Mouse (Mus musculus) erythroblast, embryonic 14.5 days (primary cell): ENCODE measurements around the gene Lrrc31.

ENCODE experiments used
- GATA1 ChIP-seq: IDR thresholded peaks from 2 replicates; pipeline ENCODE4 v1.6.1; 2012; ENCODE audit warnings: low read length, inconsistent platforms, mixed read lengths
- TAL1 ChIP-seq: IDR thresholded peaks from 3 replicates; pipeline ENCODE4 v1.6.1; 2012; ENCODE audit warnings: low read length, inconsistent platforms, mixed read lengths

DNA sequence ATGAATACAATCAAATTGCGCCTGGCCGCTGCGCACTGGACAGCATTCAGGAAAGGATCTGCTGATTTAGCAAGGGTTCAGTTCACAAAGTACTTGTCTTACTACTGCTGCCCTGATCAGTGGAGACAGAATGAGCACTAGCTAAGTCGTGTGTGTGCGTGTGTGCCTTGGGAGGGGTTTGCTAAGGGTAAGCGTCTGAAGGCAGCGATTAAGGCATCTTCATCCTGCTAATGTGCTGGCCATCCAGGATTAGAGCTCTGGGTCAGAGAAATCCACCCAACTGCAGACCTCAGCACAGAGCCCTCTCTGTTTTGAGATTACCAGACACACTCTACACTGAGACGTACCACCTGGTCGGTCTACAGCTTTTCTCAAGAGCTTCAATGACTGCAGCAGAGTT, 48.7 kb upstream of the Lrrc31 start:
- TF ChIP-seq TAL1 (no peak), GATA1 (no peak)
